Mouse (Mus musculus) embryonic facial prominence, embryonic 12.5 days (tissue): ENCODE measurements around the gene Gm10974. TPM values are rescaled to one million over a fixed set of nuclear protein-coding genes. Genes with fewer than 3 reads are reported as not detected.

Source experiments
- ATAC-seq: fragments of 200-750 bp; cut with Nextera tagmentation; 2 replicates; pipeline ENCODE4 v1.8.0; 2017; ENCODE audit not compliant: insufficient number of reproducible peaks, insufficient read depth, low FRiP score, low TSS enrichment
- H3K27ac ChIP-seq: fragments of 300-500 bp; sonication (generic); 2 replicates; pipeline ENCODE4 v1.5.1; 2016; ENCODE audit warnings: mild to moderate bottlenecking
- H3K27me3 ChIP-seq: fragments of 300-500 bp; sonication (generic); 2 replicates; pipeline ENCODE4 v1.6.1; 2016; ENCODE audit warnings: mild to moderate bottlenecking, moderate library complexity
- H3K36me3 ChIP-seq: fragments of 300-500 bp; sonication (generic); 2 replicates; pipeline ENCODE4 v1.6.1; 2016; ENCODE audit warnings: mild to moderate bottlenecking
- H3K4me1 ChIP-seq: fragments of 300-500 bp; sonication (generic); 2 replicates; pipeline ENCODE4 v1.6.1; 2016
- H3K4me2 ChIP-seq: fragments of 300-500 bp; sonication (generic); replicated peaks from 2 replicates; pipeline ENCODE4 v1.6.1; 2016; ENCODE audit warnings: mild to moderate bottlenecking, moderate library complexity
- H3K4me3 ChIP-seq: fragments of 300-500 bp; sonication (generic); 2 replicates; pipeline ENCODE4 v1.5.1; 2016; ENCODE audit warnings: mild to moderate bottlenecking
- H3K9ac ChIP-seq: fragments of 300-500 bp; sonication (generic); 2 replicates; pipeline ENCODE4 v1.6.1; 2016; ENCODE audit warnings: mild to moderate bottlenecking, moderate library complexity
- H3K9me3 ChIP-seq: fragments of 300-500 bp; sonication (generic); 2 replicates; pipeline ENCODE4 v1.6.1; 2016; ENCODE audit warnings: mild to moderate bottlenecking, moderate library complexity
- WGBS: fragments of 180-500 bp; shearing (Covaris S2); methylation state at CpG from one replicate; pipeline ENCODE4 v1.1.7; 2016; 5-methylcytosine and 5-hydroxymethylcytosine counted together
- polyA plus RNA-seq: library from polyadenylated mRNA; unstranded; fragments of >200 nt; fragmentation: Nextera tagmentation; extraction: Ambion mirVana; gene quantifications from 2 replicates; pipeline ENCODE4 v1.2.1, GENCODE M21; 2016

Gene Gm10974
- polyA plus RNA-seq, 1 experiment from 2014 or later, result not detected

DNA sequence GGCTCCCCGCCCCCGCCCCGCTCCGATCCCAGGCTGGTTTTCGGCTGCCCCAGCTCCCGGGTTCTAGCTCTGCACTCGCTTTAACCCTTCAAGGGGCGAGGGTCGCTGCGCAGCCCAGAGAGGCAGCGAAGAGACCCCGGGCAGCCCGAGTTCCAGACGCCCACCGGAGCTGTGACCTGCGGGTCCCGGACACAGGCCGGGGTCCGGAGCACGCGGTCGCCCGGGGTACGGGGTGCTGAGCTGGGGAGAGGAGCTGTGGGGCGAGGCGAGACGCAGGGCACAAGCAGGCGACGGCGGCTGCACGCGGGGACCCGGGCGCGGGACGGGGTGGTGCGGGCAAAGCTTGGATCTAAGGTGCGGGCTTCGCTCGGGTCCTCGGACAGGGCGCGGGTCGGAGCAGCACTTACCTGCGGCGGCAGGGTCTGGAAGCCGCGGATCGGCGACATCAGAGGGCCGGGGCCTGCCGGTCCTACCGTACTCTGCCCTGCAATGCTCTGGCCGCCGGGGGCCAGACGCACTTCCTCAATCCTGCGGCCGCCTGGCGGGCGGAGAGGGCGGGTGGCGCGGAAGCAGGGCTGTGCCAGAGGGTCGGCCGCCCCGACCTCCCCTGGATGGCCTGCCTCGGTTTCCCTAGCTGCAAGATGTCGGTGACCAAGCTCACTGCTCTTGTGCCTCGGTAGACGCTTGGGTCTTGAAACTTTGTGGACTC is 22.3 kb downstream of the Gm10974 start, which contains the start of gene Lrrk1:
Lrrk1 (minus strand) TSS at position 538 of the 709 bp plus-strand sequence.
- Histone ChIP-seq H3K9me3 (no peaks in the 10 kb centered on the region), H3K4me3 (peak within 1 kb of the TSS; percentile 66), H3K27me3 (no peaks in the 10 kb centered on the region), H3K4me1 (no peaks in the 10 kb centered on the region), H3K9ac (peak within 1 kb of the TSS; percentile 81), H3K36me3 (no peaks in the 10 kb centered on the region), H3K27ac (peak within 1 kb of the TSS; percentile 41; the same call in 1 of the 2 replicates), H3K4me2 (peak within 1 kb of the TSS; percentile 73)
- WGBS, result under 1% methylated on average over 69 of the region's 70 CpGs
- peak; percentile 75 for ATAC-seq

DNA sequence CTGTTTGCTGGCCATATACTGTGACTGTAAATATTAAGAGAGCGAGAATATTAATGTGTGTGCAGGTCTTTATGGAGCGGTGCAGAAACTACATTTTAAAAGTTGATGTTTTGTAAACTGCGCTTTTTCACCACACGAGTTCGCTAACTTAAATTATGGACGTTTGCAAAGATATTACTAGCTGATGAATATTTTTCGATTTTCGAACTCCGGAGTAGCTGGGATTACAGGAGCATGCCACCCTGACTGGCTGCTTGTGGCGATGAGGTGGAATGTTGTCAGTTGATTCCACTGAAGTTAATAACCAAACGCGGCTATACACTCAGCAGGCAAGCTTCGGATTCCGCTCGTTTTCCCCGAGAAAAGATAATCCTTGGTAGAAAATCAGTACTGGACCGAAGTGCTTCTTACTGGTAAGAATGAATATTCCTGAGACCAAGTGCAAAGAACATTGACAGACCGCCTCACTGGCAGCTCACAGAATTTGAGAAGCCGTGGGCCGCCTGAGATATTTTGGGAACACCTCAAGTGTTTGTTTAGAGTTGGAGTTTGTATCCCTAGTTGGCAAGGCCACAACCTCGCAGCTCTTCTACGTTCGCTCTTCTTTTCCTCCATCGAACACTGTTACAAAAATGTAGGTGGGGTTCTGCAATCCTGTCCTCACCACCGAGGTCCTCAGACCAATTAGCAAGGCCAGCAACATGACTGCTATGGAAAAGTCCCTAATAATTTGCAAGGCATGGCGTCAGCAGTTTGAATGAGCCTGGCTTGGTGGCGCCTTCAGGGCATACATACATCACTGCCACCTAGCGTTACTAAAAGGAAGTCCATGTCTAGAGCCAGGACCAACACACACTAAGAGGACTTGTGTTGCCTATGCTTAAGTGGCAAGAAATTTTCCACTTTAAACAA is 23.2 kb downstream of the Gm10974 start:
- Histone ChIP-seq H3K9me3 (no peaks in the 10 kb centered on the region), H3K4me1 (no peaks in the 10 kb centered on the region), H3K4me3 (peak overlapping the region; percentile 66), H3K9ac (peak overlapping the region; percentile 81; the same call in 1 of the 2 replicates), H3K27ac (no peak overlapping the region), H3K36me3 (no peaks in the 10 kb centered on the region), H3K4me2 (peak overlapping the region; percentile 73), H3K27me3 (no peaks in the 10 kb centered on the region)
- 12% methylated on average over 28 of the region's 28 CpGs for WGBS
- ATAC-seq, result no peak

DNA sequence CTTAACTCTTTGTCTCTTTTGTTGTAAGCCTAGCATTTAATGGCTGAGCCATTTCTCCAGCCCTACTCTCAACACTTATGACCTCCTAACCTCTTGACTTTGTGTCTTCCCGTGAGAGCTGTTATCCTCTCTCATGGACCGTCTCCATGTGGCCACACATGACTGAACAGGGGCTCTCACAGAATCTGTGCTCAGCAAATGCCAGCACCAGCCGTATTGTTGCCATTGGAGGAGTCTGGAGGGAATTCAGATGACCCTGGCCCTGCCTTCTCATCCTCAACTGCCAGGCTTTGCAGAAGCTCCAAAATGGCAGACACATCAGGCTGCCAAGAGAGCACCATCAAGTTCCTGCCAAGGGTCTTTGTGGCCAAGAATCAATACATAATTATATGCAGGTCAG is 31.6 kb downstream of the Gm10974 start:
- Histone ChIP-seq H3K27ac (no peak overlapping the region), H3K4me2 (no peak overlapping the region), H3K4me1 (peaks cover 5% of the 10 kb centered on the region; the same call in 1 of the 2 replicates), H3K9me3 (no peaks in the 10 kb centered on the region), H3K4me3 (no peak overlapping the region), H3K9ac (no peak overlapping the region), H3K27me3 (no peaks in the 10 kb centered on the region), H3K36me3 (no peaks in the 10 kb centered on the region)
- 67% methylated on average over 3 of the region's 3 CpGs for WGBS
- no peak for ATAC-seq

GRCm38 (mm10) chr7:66401605-66402004 is 35.9 kb downstream of the Gm10974 start:
- Histone ChIP-seq H3K27me3 (no peaks in the 10 kb centered on the region), H3K4me3 (no peak overlapping the region), H3K4me1 (peaks cover 13% of the 10 kb centered on the region), H3K9me3 (no peaks in the 10 kb centered on the region), H3K9ac (no peak overlapping the region), H3K27ac (no peak overlapping the region), H3K36me3 (no peaks in the 10 kb centered on the region), H3K4me2 (no peak overlapping the region)
- 64% methylated on average over 8 of the region's 8 CpGs for WGBS
- no peak for ATAC-seq

DNA sequence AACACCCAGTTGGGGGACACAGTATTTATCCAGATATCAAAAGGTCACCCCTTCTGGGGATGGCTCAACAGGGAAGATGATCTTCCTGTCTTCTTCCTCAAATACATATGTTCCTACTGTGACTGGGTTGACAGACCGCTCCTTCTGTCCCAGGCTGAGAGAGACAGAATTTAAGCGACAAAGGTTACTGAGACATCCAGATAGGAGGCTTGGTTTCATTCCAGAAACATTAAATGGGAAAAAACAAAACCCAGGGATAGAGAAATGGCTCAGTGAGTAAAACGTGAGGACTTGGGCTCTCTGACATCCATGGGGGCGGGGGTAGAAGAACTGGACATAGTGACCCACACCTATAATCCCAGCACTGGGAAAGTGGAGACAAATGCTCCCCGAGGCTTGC is 37.2 kb downstream of the Gm10974 start:
- 83% methylated on average over 5 of the region's 5 CpGs for WGBS
- Histone ChIP-seq H3K27me3 (no peaks in the 10 kb centered on the region), H3K4me3 (no peak overlapping the region), H3K4me2 (no peak overlapping the region), H3K9ac (no peak overlapping the region), H3K27ac (no peak overlapping the region), H3K4me1 (peaks cover 13% of the 10 kb centered on the region), H3K9me3 (no peaks in the 10 kb centered on the region), H3K36me3 (no peaks in the 10 kb centered on the region)
- no peak for ATAC-seq

GRCm38 (mm10) chr7:66404141-66404540 is 38.4 kb downstream of the Gm10974 start:
- Histone ChIP-seq H3K36me3 (no peaks in the 10 kb centered on the region), H3K9me3 (no peaks in the 10 kb centered on the region), H3K4me2 (no peak overlapping the region), H3K9ac (no peak overlapping the region), H3K27me3 (no peaks in the 10 kb centered on the region), H3K4me1 (peaks cover 13% of the 10 kb centered on the region), H3K4me3 (no peak overlapping the region), H3K27ac (no peak overlapping the region)
- 54% methylated on average over 10 of the region's 10 CpGs for WGBS
- ATAC-seq, result no peak

DNA sequence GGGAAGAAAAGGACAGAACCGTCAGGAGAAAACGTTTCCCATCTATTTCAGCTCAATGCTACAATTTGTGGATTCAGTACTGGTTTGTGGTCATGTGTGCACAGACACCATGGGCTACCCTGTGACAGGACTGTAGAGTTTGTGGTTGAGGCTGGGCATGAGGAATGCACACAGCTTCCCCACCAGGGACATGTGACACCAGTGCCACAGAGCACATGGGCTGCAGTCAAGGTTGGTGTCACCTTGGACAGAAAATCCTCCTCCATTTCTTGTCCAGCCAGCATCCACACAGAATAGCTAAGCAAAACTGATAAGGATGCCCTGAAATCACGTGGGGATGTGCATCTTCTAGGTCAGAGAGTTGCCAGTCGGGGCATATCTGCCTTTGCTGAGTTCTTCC is 39.1 kb downstream of the Gm10974 start:
- no peak overlapping the region for H3K27ac ChIP-seq
- H3K9ac ChIP-seq, result no peak overlapping the region
- no peak overlapping the region for H3K4me2 ChIP-seq
- ATAC-seq, result no peak
- no peaks in the 10 kb centered on the region for H3K9me3 ChIP-seq
- no peak overlapping the region for H3K4me3 ChIP-seq
- no peaks in the 10 kb centered on the region for H3K36me3 ChIP-seq
- no peaks in the 10 kb centered on the region for H3K27me3 ChIP-seq
- H3K4me1 ChIP-seq, result peaks cover 11% of the 10 kb centered on the region
- 75% methylated on average over 4 of the region's 4 CpGs for WGBS

DNA sequence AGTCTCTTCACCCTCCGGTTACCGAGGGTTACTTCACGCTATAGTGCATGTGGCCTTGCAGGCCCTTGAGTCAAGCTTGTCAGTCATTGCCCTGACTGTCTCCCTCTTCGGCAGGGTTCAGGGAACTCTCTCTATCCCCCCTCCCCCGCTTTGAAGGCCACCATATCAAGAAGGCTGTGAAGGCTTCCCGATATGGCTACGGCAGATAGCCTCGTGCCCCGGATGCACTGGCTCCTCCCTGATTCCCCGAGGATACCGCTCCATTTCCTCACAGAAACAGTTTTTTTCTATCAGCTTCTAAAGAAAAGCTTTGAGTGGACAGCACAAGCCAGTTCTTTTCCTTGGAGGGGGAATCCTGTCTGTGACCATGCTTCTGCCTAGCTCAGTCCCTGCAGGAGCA is 39.8 kb downstream of the Gm10974 start:
- 60% methylated on average over 11 of the region's 11 CpGs for WGBS
- H3K4me2 ChIP-seq, result no peak overlapping the region
- H3K27ac ChIP-seq, result no peak overlapping the region
- no peaks in the 10 kb centered on the region for H3K36me3 ChIP-seq
- H3K27me3 ChIP-seq, result no peaks in the 10 kb centered on the region
- ATAC-seq, result no peak
- H3K9me3 ChIP-seq, result no peaks in the 10 kb centered on the region
- H3K9ac ChIP-seq, result no peak overlapping the region
- H3K4me3 ChIP-seq, result no peak overlapping the region
- peaks cover 8% of the 10 kb centered on the region for H3K4me1 ChIP-seq

- H3K4me2 ChIP-seq, result no peak overlapping the region
- no peaks in the 10 kb centered on the region for H3K27me3 ChIP-seq
- H3K9me3 ChIP-seq, result no peaks in the 10 kb centered on the region
- H3K27ac ChIP-seq, result no peak overlapping the region
- no peak for ATAC-seq
- peaks cover 8% of the 10 kb centered on the region; the same call in 1 of the 2 replicates for H3K4me1 ChIP-seq
- no peak overlapping the region for H3K9ac ChIP-seq
- 41% methylated on average over 13 of the region's 13 CpGs for WGBS
- no peak overlapping the region for H3K4me3 ChIP-seq
- H3K36me3 ChIP-seq, result no peaks in the 10 kb centered on the region
These were observed 40.4 kb downstream of the Gm10974 start for GRCm38 (mm10) chr7:66405951-66406721.

- no peak overlapping the region for H3K27ac ChIP-seq
- no peak overlapping the region for H3K4me3 ChIP-seq
- 74% methylated on average over 8 of the region's 8 CpGs for WGBS
- H3K36me3 ChIP-seq, result no peaks in the 10 kb centered on the region
- H3K9ac ChIP-seq, result no peak overlapping the region
- H3K4me1 ChIP-seq, result peaks cover 8% of the 10 kb centered on the region; the same call in 1 of the 2 replicates
- H3K9me3 ChIP-seq, result no peaks in the 10 kb centered on the region
- H3K4me2 ChIP-seq, result no peak overlapping the region
- no peak for ATAC-seq
- H3K27me3 ChIP-seq, result no peaks in the 10 kb centered on the region
These were observed 41.3 kb downstream of the Gm10974 start for GRCm38 (mm10) chr7:66406971-66407370.

DNA sequence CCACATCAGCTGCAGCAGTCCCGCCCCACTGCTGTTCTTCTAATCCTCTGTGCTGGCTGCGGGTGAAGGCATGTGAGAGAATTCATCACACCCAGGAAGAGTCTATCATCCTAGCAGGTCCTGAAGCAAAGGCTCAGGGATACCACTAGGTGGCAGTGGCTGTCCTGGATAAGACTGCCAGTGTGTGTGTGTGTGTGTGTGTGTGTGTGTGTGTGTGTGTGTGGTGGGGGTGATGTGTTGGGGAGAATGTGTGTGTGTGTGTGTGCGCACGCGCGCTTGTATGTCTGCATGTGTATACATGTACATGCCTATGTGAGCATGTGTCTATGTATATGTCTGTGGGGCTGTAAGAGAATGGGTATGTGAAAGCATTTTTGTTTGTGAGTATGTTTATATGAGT is 43.7 kb downstream of the Gm10974 start:
- Histone ChIP-seq H3K4me2 (no peak overlapping the region), H3K4me3 (no peak overlapping the region), H3K4me1 (peaks cover 8% of the 10 kb centered on the region; the same call in 1 of the 2 replicates), H3K27ac (no peak overlapping the region), H3K36me3 (no peaks in the 10 kb centered on the region), H3K9me3 (no peaks in the 10 kb centered on the region), H3K9ac (no peak overlapping the region), H3K27me3 (no peaks in the 10 kb centered on the region)
- WGBS, result 70% methylated on average over 6 of the region's 6 CpGs
- no peak for ATAC-seq
